Mouse (Mus musculus) olfactory bulb, adult 2 months (tissue): ENCODE data around the gene Gm10721.
"Not testable (repeated sequence)": the region's sequence is repeated elsewhere in the genome, so short reads cannot be mapped to it uniquely, and the experiment has no call there.

Experiments
- CTCF ChIP-seq: fragments of 200-500 bp; IDR thresholded peaks from 2 replicates; pipeline ENCODE4 v1.5.1; 2012; ENCODE audit warnings: low read depth, mild to moderate bottlenecking, low read length, moderate library complexity; ENCODE audit not compliant: insufficient read depth
- POLR2A ChIP-seq: fragments of 200-500 bp; IDR thresholded peaks from 2 replicates; pipeline ENCODE4 v1.6.1; 2012; ENCODE audit warnings: mild to moderate bottlenecking, low read depth, low read length, moderate library complexity; ENCODE audit not compliant: insufficient read depth

GRCm38 (mm10) chr9:3000445-3000972 is 12.4 kb upstream of the Gm10721 start, which contains the start of gene Gm10722:
- TF ChIP-seq POLR2A, CTCF: not testable (repeated sequence)
